Mouse (Mus musculus) ES-E14 (cell line): Measurements from ENCODE around the gene Btbd16. TPM values are rescaled to one million over a fixed set of nuclear protein-coding genes. Genes with fewer than 3 reads are reported as not detected.

Experiments used
- DNase-seq: peaks from one replicate; pipeline ENCODE4 v3.0.0-alpha.2; 2013; ENCODE audit warnings: low read depth, low spot score
- H3K27ac ChIP-seq: 2 replicates; pipeline ENCODE4 v1.5.1; 2012; ENCODE audit warnings: low read depth, mild to moderate bottlenecking, low read length, moderate library complexity, mixed read lengths; ENCODE audit not compliant: poor library complexity, insufficient read depth, severe bottlenecking
- H3K36me3 ChIP-seq: 2 replicates; pipeline ENCODE4 v1.6.1; 2012; ENCODE audit warnings: mild to moderate bottlenecking, low read length, moderate library complexity, mixed read lengths; ENCODE audit not compliant: control insufficient read depth, poor library complexity, insufficient read depth, severe bottlenecking
- H3K4me1 ChIP-seq, 2 experiments: fragments of 150-350 bp in 1 of 2; sonication (generic) in 1 of 2; 2 replicates each; pipeline ENCODE4 v1.6.1; 2012; ENCODE audit warnings: low read length in 2 of 2, mild to moderate bottlenecking in 1 of 2, mixed read lengths in 1 of 2; ENCODE audit not compliant: control insufficient read depth in 2 of 2, insufficient read depth in 2 of 2, poor library complexity in 1 of 2
- H3K4me3 ChIP-seq, 2 experiments: fragments of 150-350 bp in 1 of 2; sonication (generic) in 1 of 2; 2 replicates each; pipeline ENCODE4 v1.5.1; 2012; ENCODE audit warnings: low read length in 2 of 2, low read depth in 1 of 2, mild to moderate bottlenecking in 1 of 2, mixed read lengths in 1 of 2; ENCODE audit not compliant: insufficient read depth in 1 of 2, poor library complexity in 1 of 2, severe bottlenecking in 1 of 2
- H3K9ac ChIP-seq: 2 replicates; pipeline ENCODE4 v1.6.1; 2012; ENCODE audit warnings: low read depth, mild to moderate bottlenecking, low read length, mixed read lengths; ENCODE audit not compliant: poor library complexity, insufficient read depth, severe bottlenecking
- H3K9me3 ChIP-seq: fragments of 150-350 bp; sonication (generic); 2 replicates; pipeline ENCODE4 v1.6.1; 2012; ENCODE audit warnings: low read depth, mild to moderate bottlenecking, low read length; ENCODE audit not compliant: control insufficient read depth, insufficient read depth
- CHD2 ChIP-seq: IDR thresholded peaks from 2 replicates; pipeline ENCODE4 v1.6.1; 2014; ENCODE audit warnings: mild to moderate bottlenecking, low read depth, low read length, inconsistent platforms
- HCFC1 ChIP-seq: IDR thresholded peaks from 2 replicates; pipeline ENCODE4 v1.6.1; 2012; ENCODE audit warnings: low read length, inconsistent platforms, borderline replicate concordance; ENCODE audit not compliant: insufficient read depth
- MAFK ChIP-seq: IDR thresholded peaks from 2 replicates; pipeline ENCODE4 v1.6.1; 2014; ENCODE audit warnings: mild to moderate bottlenecking, low read depth, low read length, inconsistent platforms; ENCODE audit not compliant: insufficient read depth
- ZC3H11A ChIP-seq: IDR thresholded peaks from 2 replicates; pipeline ENCODE4 v1.6.1; 2012; ENCODE audit warnings: low read depth, mild to moderate bottlenecking, inconsistent platforms, low read length, borderline replicate concordance
- ZNF384 ChIP-seq: IDR thresholded peaks from 2 replicates; pipeline ENCODE4 v1.6.1; 2012; ENCODE audit warnings: low read depth, low read length, inconsistent platforms
- in situ Hi-C, 2 experiments: fragments of 600-800 bp; cut with MboI; formaldehyde crosslinking; loops; one replicate each; pipeline ENCODE4 v1.15.1; 2025; ENCODE audit warnings: low sequenced_read_pairs in 2 of 2, inconsistent platforms in 1 of 2; ENCODE audit not compliant: unreplicated experiment in 2 of 2
- total RNA-seq: library from RNA; depleted of rRNA; stranded (reverse); fragments of 300-350 nt; gene quantifications from 2 replicates; pipeline ENCODE4 v1.2.3, GENCODE M21; 2012

Gene Btbd16
- total RNA-seq, 1 experiment, result 0.09 TPM

GRCm38 (mm10) chr7:130837941-130838657 is 64.2 kb downstream of the Btbd16 start:
- Histone ChIP-seq H3K27ac (no peak overlapping the region), H3K4me1 (peaks cover 3 to 13% of the 10 kb centered on the region in 2 experiments; a peak in 2 of 4 replicates), H3K36me3 (no peaks in the 10 kb centered on the region), H3K9me3 (no peaks in the 10 kb centered on the region), H3K4me3 (no peak overlapping the region), H3K9ac (no peak overlapping the region)
- TF ChIP-seq CHD2 (no peak), HCFC1 (no peak)
- DNase-seq, result no peak
- in situ Hi-C loops, result no loop called here

- Histone ChIP-seq H3K27ac (no peak overlapping the region), H3K4me1 (peaks cover 3 to 13% of the 10 kb centered on the region in 2 experiments; a peak in 2 of 4 replicates), H3K4me3 (no peak overlapping the region), H3K36me3 (no peaks in the 10 kb centered on the region), H3K9ac (no peak overlapping the region), H3K9me3 (no peaks in the 10 kb centered on the region)
- TF ChIP-seq HCFC1 (no peak), MAFK (no peak), CHD2 (no peak), ZNF384 (no peak), ZC3H11A (no peak)
- in situ Hi-C loops, result no loop called here
- DNase-seq, result no peak
Measured at GRCm38 (mm10) chr7:130838658-130839025, 64.8 kb downstream of the Btbd16 start.

DNA sequence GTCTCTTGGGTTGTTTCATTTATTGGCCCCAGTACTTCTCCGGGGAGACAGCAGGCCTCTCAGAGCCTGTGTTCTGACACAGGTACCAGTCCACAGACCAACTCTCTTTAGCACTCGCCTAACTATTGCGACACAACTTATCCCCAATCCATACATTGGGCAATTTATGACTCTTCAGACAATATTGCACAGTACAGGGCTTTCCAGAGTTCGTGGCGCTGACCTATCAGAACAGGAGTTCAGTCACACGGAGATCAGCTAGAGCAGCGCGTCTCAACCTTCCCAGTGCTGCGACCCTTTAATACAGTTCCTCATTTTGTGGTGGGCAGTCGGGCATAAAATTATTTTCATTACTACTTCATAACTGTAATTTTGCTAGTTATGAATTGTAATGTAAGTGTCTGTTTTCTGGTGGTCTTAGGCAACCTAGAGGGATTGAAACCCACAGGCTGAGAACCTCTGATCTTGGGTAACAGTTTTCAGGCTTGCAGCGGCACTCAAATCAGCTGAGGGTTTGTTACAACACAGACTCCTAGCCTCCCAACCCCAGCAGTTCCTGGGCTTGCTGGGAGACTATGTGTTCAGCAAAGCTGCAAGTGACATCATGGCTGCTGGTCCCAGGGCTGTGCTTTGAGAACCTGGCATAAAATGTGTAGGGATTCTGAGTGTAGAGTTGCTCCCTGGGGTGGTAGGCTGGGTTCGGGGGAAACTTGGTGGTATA is 65.7 kb downstream of the Btbd16 start:
- no peak overlapping the region for H3K9ac ChIP-seq
- no peaks in the 10 kb centered on the region for H3K36me3 ChIP-seq
- TF ChIP-seq CHD2 (no peak), ZC3H11A (no peak), ZNF384 (no peak), MAFK (no peak), HCFC1 (no peak)
- no peak for DNase-seq
- H3K9me3 ChIP-seq, result no peaks in the 10 kb centered on the region
- peaks cover 3 to 13% of the 10 kb centered on the region in 2 experiments; a peak in 2 of 4 replicates for H3K4me1 ChIP-seq
- H3K27ac ChIP-seq, result no peak overlapping the region
- in situ Hi-C loops, result no loop called here
- H3K4me3 ChIP-seq, result no peak overlapping the region

- in situ Hi-C loops, result no loop called here
Measured at GRCm38 (mm10) chr7:130847164-130847718, 73.4 kb downstream of the Btbd16 start.

More at GRCm38 (mm10) chr7:130847164-130847718, 73.4 kb downstream of the Btbd16 start:
- Histone ChIP-seq H3K9ac (no peak overlapping the region; the same call in 1 of the 2 replicates), H3K27ac (no peak overlapping the region), H3K9me3 (no peaks in the 10 kb centered on the region), H3K36me3 (no peaks in the 10 kb centered on the region), H3K4me3 (no peak overlapping the region), H3K4me1 (peaks cover 3 to 7% of the 10 kb centered on the region in 2 experiments; a peak in 2 of 4 replicates)
- TF ChIP-seq CHD2 (no peak), ZNF384 (no peak), ZC3H11A (no peak), HCFC1 (no peak), MAFK (no peak)
- no peak for DNase-seq
